Mouse (Mus musculus) CH12.LX (cell line): ENCODE results near the gene Wwtr1. TPM values are rescaled to one million over a fixed set of nuclear protein-coding genes. Genes with fewer than 3 reads are reported as not detected.

Experiments
- DNase-seq: peaks from one replicate; pipeline ENCODE4 v3.0.0-alpha.2; 2013; ENCODE audit errors: extremely low read depth
- H3K27ac ChIP-seq: 2 replicates; pipeline ENCODE4 v1.5.1; 2012; ENCODE audit warnings: low read depth, mild to moderate bottlenecking, control low read depth, moderate library complexity; ENCODE audit not compliant: insufficient read depth
- H3K27me3 ChIP-seq: replicated peaks from 2 replicates; pipeline ENCODE3; 2012; ENCODE audit warnings: inconsistent platforms
- H3K36me3 ChIP-seq, 2 experiments: replicated peaks in 1 of 2; 2 replicates each; pipeline versions ENCODE3 to v1.6.1; 2012; ENCODE audit warnings: inconsistent platforms in 1 of 2, low read length in 1 of 2, mild to moderate bottlenecking in 1 of 2, mixed read lengths in 1 of 2, moderate library complexity in 1 of 2; ENCODE audit not compliant: control insufficient read depth in 1 of 2, insufficient read depth in 1 of 2
- H3K4me1 ChIP-seq, 2 experiments: 2 replicates each; pipeline ENCODE4 v1.6.1; 2012; ENCODE audit warnings: inconsistent platforms in 1 of 2, moderate library complexity in 1 of 2; ENCODE audit not compliant: insufficient read depth in 2 of 2, control insufficient read depth in 1 of 2
- H3K4me2 ChIP-seq: 2 replicates; pipeline ENCODE4 v1.6.1; 2012; ENCODE audit warnings: low read depth, mild to moderate bottlenecking, control low read depth; ENCODE audit not compliant: poor library complexity, insufficient read depth, severe bottlenecking
- H3K4me3 ChIP-seq, 3 experiments: fragments of 150-350 bp in 1 of 3; sonication (generic) in 1 of 3; replicated peaks in 1 of 3; 2 replicates each; pipeline versions ENCODE3 to v1.5.1; 2011 to 2012; ENCODE audit warnings: low read depth in 2 of 3, low read length in 2 of 3, mild to moderate bottlenecking in 2 of 3, moderate library complexity in 2 of 3, control low read depth in 1 of 3, improper control_type of control experiment in 1 of 3, inconsistent platforms in 1 of 3, mixed read lengths in 1 of 3; ENCODE audit not compliant: poor library complexity in 1 of 3
- H3K79me2 ChIP-seq: replicated peaks from 2 replicates; pipeline ENCODE4 v1.6.1; 2012; ENCODE audit warnings: mild to moderate bottlenecking, moderate library complexity; ENCODE audit not compliant: control insufficient read depth, poor library complexity, insufficient read depth, severe bottlenecking; ENCODE audit errors: extremely low read depth
- H3K9ac ChIP-seq: 2 replicates; pipeline ENCODE4 v1.6.1; 2012; ENCODE audit warnings: low read depth, mild to moderate bottlenecking, control low read depth, moderate library complexity; ENCODE audit not compliant: insufficient read depth
- H3K9me3 ChIP-seq: replicated peaks from 2 replicates; pipeline ENCODE3; 2012; ENCODE audit warnings: low read length, inconsistent platforms, mixed read lengths
- CHD1 ChIP-seq: IDR thresholded peaks from 2 replicates; pipeline ENCODE4 v1.6.1; 2012; ENCODE audit warnings: low read depth, low read length, improper control_type of control experiment, inconsistent platforms
- CHD2 ChIP-seq: IDR thresholded peaks from 2 replicates; pipeline ENCODE4 v1.6.1; 2011; ENCODE audit warnings: low read length, improper control_type of control experiment
- ELF1 ChIP-seq: IDR thresholded peaks from 2 replicates; pipeline ENCODE4 v1.6.1; 2014; ENCODE audit warnings: low read depth, mild to moderate bottlenecking, inconsistent platforms, low read length, improper control_type of control experiment
- EP300 ChIP-seq: IDR thresholded peaks from 2 replicates; pipeline ENCODE4 v1.6.1; 2011; ENCODE audit warnings: low read length, improper control_type of control experiment
- ETS1 ChIP-seq: conservative IDR thresholded peaks from 2 replicates; pipeline ENCODE4 v1.6.1; 2012; ENCODE audit warnings: low read depth, mild to moderate bottlenecking, inconsistent platforms, low read length, improper control_type of control experiment, moderate library complexity
- HCFC1 ChIP-seq: IDR thresholded peaks from 2 replicates; pipeline ENCODE4 v1.6.1; 2012; ENCODE audit warnings: low read depth, mild to moderate bottlenecking, inconsistent platforms, low read length, improper control_type of control experiment
- IRF4 ChIP-seq: IDR thresholded peaks from 2 replicates; pipeline ENCODE4 v1.6.1; 2014; ENCODE audit warnings: low read depth, mild to moderate bottlenecking, inconsistent platforms, low read length, improper control_type of control experiment
- JUN ChIP-seq: IDR thresholded peaks from 2 replicates; pipeline ENCODE4 v1.6.1; 2011; ENCODE audit warnings: low read depth, mild to moderate bottlenecking, low read length, improper control_type of control experiment, moderate library complexity; ENCODE audit not compliant: insufficient read depth
- JUND ChIP-seq: conservative IDR thresholded peaks from 2 replicates; pipeline ENCODE4 v1.6.1; 2011; ENCODE audit warnings: low read depth, low read length, improper control_type of control experiment
- KAT2A ChIP-seq: IDR thresholded peaks from 2 replicates; pipeline ENCODE4 v1.6.1; 2012; ENCODE audit warnings: low read length, improper control_type of control experiment, inconsistent platforms; ENCODE audit not compliant: insufficient replicate concordance
- MAX ChIP-seq: IDR thresholded peaks from 2 replicates; pipeline ENCODE4 v1.6.1; 2011; ENCODE audit warnings: low read length, improper control_type of control experiment
- MYC ChIP-seq: IDR thresholded peaks from 2 replicates; pipeline ENCODE4 v1.6.1; 2011; ENCODE audit warnings: low read depth, mild to moderate bottlenecking, improper control_type of control experiment, low read length
- PAX5 ChIP-seq: IDR thresholded peaks from 2 replicates; pipeline ENCODE4 v1.6.1; 2012; ENCODE audit warnings: low read length, inconsistent platforms, mixed read lengths
- POLR2A ChIP-seq: IDR thresholded peaks from 2 replicates; pipeline ENCODE4 v1.6.1; 2011; ENCODE audit warnings: low read depth, mild to moderate bottlenecking, improper control_type of control experiment, low read length
- POLR2AphosphoS2 ChIP-seq: IDR thresholded peaks from 2 replicates; pipeline ENCODE4 v1.6.1; 2011; ENCODE audit warnings: low read depth, low read length, improper control_type of control experiment
- RAD21 ChIP-seq: IDR thresholded peaks from 2 replicates; pipeline ENCODE4 v1.6.1; 2011; ENCODE audit warnings: low read depth, mild to moderate bottlenecking, low read length, improper control_type of control experiment, moderate library complexity
- RCOR1 ChIP-seq: conservative IDR thresholded peaks from 2 replicates; pipeline ENCODE4 v1.6.1; 2012; ENCODE audit warnings: low read depth, mild to moderate bottlenecking, inconsistent platforms, low read length, improper control_type of control experiment
- TCF12 ChIP-seq: IDR thresholded peaks from 2 replicates; pipeline ENCODE4 v1.6.1; 2014; ENCODE audit warnings: low read depth, mild to moderate bottlenecking, inconsistent platforms, low read length, improper control_type of control experiment
- UBTF ChIP-seq: IDR thresholded peaks from 2 replicates; pipeline ENCODE4 v1.6.1; 2012; ENCODE audit warnings: low read depth, mild to moderate bottlenecking, inconsistent platforms, low read length, improper control_type of control experiment, moderate library complexity
- USF2 ChIP-seq: conservative IDR thresholded peaks from 2 replicates; pipeline ENCODE4 v1.6.1; 2011; ENCODE audit warnings: low read depth, low read length, improper control_type of control experiment
- ZMIZ1 ChIP-seq: IDR thresholded peaks from 2 replicates; pipeline ENCODE4 v1.6.1; 2012; ENCODE audit warnings: low read depth, mild to moderate bottlenecking, inconsistent platforms, low read length, improper control_type of control experiment
- ZNF384 ChIP-seq: IDR thresholded peaks from 2 replicates; pipeline ENCODE4 v1.6.1; 2012; ENCODE audit warnings: low read depth, low read length, improper control_type of control experiment, inconsistent platforms
- dilution Hi-C: fragments of 300-500 bp; cut with MboI; formaldehyde crosslinking; loops from 2 replicates; pipeline ENCODE4 v1.14.3; 2020; ENCODE audit warnings: low sequenced_read_pairs; ENCODE audit not compliant: extremely low pct_unique_long_range_greater_than_20kb, extremely low pct_ligation_motif_present
- in situ Hi-C: fragments of 300-500 bp; cut with MboI; formaldehyde crosslinking; loops from 3 replicates; pipeline ENCODE4 v1.14.3; 2019; ENCODE audit warnings: low sequenced_read_pairs, low pct_ligation_motif_present, low pct_unique_long_range_greater_than_20kb, mixed read lengths
- polyA plus RNA-seq: library from polyadenylated mRNA; unstranded; fragments of >175 nt; gene quantifications from 2 replicates; pipeline ENCODE4 v1.2.1, GENCODE M21; 2012; ENCODE audit warnings: low read depth; ENCODE audit not compliant: insufficient read length
- total RNA-seq, 2 experiments: library from RNA; depleted of rRNA; stranded (reverse); fragments of 300-350 nt in 1 of 2; fragments of >200 nt in 1 of 2; gene quantifications; 2 replicates each; pipeline ENCODE4 v1.2.3; 2012 to 2014

The Wwtr1 gene
- total and polyA plus RNA-seq, 3 experiments, result 12.8 to 14.8 (median 13.5) TPM

GRCm38 (mm10) chr3:57540474-57540873 lies 35.2 kb downstream of the Wwtr1 start:
- TF ChIP-seq CHD2 (no peak), USF2 (no peak), ZMIZ1 (no peak), JUN (no peak), POLR2A (no peak), TCF12 (no peak), IRF4 (no peak), RAD21 (no peak), ZNF384 (no peak)
- H3K9ac ChIP-seq, result no peak overlapping the region
- H3K4me1 ChIP-seq, result peaks cover 5 to 43% of the 10 kb centered on the region in 2 experiments; a peak in 3 of 4 replicates
- in situ Hi-C loops (no loop called here), dilution Hi-C loops (no loop called here)
- H3K4me3 ChIP-seq, result no peak overlapping the region
- H3K27ac ChIP-seq, result no peak overlapping the region
- no peaks in the 10 kb centered on the region for H3K27me3 ChIP-seq
- peaks cover 13% of the 10 kb centered on the region for H3K79me2 ChIP-seq
- H3K36me3 ChIP-seq, result peaks cover 0 to 6% of the 10 kb centered on the region in 2 experiments
- no peak for DNase-seq
- H3K4me2 ChIP-seq, result no peak overlapping the region
- no peaks in the 10 kb centered on the region for H3K9me3 ChIP-seq

GRCm38 (mm10) chr3:57535483-57536185 lies 40.1 kb downstream of the Wwtr1 start:
- in situ Hi-C loops, result no loop called here
- no peak overlapping the region for H3K4me3 ChIP-seq
- TF ChIP-seq ETS1 (no peak), POLR2A (no peak), RAD21 (no peak), USF2 (no peak), ZNF384 (no peak), JUND (no peak), PAX5 (no peak)
- no peak overlapping the region for H3K9ac ChIP-seq
- peaks cover 0 to 3% of the 10 kb centered on the region in 2 experiments for H3K36me3 ChIP-seq
- DNase-seq, result no peak
- dilution Hi-C loops, result no loop called here
- H3K27me3 ChIP-seq, result no peaks in the 10 kb centered on the region
- H3K79me2 ChIP-seq, result peaks cover 6% of the 10 kb centered on the region
- peaks cover 16 to 77% of the 10 kb centered on the region in 2 experiments for H3K4me1 ChIP-seq
- no peak overlapping the region for H3K4me2 ChIP-seq
- H3K27ac ChIP-seq, result no peak overlapping the region
- H3K9me3 ChIP-seq, result no peaks in the 10 kb centered on the region

GRCm38 (mm10) chr3:57534450-57534849 lies 41.3 kb downstream of the Wwtr1 start:
- H3K9me3 ChIP-seq, result no peaks in the 10 kb centered on the region
- dilution Hi-C loops, result no loop called here
- DNase-seq, result no peak
- H3K27ac ChIP-seq, result peak overlapping the region; percentile 63; the same call in 1 of the 2 replicates
- H3K36me3 ChIP-seq, result peaks cover 0 to 8% of the 10 kb centered on the region in 2 experiments
- peak overlapping the region; percentile 34; the same call in 1 of the 2 replicates for H3K4me2 ChIP-seq
- peaks cover 6% of the 10 kb centered on the region for H3K79me2 ChIP-seq
- H3K27me3 ChIP-seq, result no peaks in the 10 kb centered on the region
- H3K4me3 ChIP-seq, result no peak overlapping the region
- no peak for TF ChIP-seq IRF4
- no peak for TF ChIP-seq ZMIZ1
- TF ChIP-seq ELF1, result no peak
- no peak for TF ChIP-seq CHD1
- no peak for TF ChIP-seq TCF12
- no peak for TF ChIP-seq RCOR1
- TF ChIP-seq POLR2AphosphoS2, result no peak
- TF ChIP-seq USF2, result no peak
- TF ChIP-seq MYC, result no peak
- TF ChIP-seq HCFC1, result no peak
- no peak for TF ChIP-seq KAT2A
- TF ChIP-seq POLR2A, result no peak
- TF ChIP-seq JUN, result no peak
- TF ChIP-seq EP300, result no peak
- TF ChIP-seq UBTF, result no peak
- no peak for TF ChIP-seq MAX
- peak overlapping the region; percentile 51; the same call in 1 of the 2 replicates for H3K9ac ChIP-seq
- in situ Hi-C loops, result no loop called here
- peaks cover 20 to 83% of the 10 kb centered on the region in 2 experiments for H3K4me1 ChIP-seq
